Comparison of ENCODE assay signal across 13 mouse cellular contexts in the genomic region with DNA sequence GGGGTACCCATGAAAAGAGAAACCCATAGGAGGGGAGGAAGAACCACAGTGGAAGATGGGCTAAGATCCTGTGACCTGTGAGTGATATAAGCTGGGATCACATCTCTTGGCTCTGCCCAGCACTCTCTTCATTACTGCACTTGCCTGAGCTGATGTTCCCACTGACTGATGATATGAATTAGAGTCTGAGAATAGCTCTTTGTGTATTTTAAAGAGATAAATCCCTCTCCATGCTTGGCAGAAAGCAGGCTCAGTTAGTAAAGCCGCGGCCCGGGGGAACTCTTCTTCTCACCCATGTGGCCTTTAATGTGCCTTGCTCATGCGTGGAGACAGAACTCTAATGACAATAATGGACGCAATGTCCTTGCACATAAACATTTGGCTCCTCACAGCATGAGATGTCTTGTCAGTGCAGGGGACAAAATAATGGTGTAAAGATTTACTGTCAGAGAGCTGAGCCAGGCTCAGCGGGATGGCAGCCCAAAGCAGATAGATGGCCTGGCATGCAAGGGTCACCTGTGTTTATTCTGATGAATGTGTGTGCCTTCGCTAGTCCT.
DNase-seq lines count a peak whose midpoint lies in the region; ATAC-seq lines count a peak whose summit lies in the region.
"Had no signal": no experiment of that assay in that cellular context is flagged by ENCODE, and none has a peak within 500 bp of the region (broad histone marks: within the 10 kb centered on the region; RNA-seq: fewer than 3 reads in every experiment).

No protein-coding gene starts in this region.

- H3K4me3 ChIP-seq in forebrain, embryonic 13.5 days, result no peak overlapping the region
- H3K4me3 ChIP-seq in forebrain, embryonic 16.5 days (replicated peaks; ENCODE audit: low read length), result no peak overlapping the region
- H3K4me3 ChIP-seq in midbrain, embryonic 10.5 days, result no peak overlapping the region
- H3K4me3 ChIP-seq: heart, adult 2 months had no signal

- H3K9me3 ChIP-seq in forebrain, embryonic 13.5 days (replicated peaks), result no peaks in the 10 kb centered on the region
- no peaks in the 10 kb centered on the region for H3K9me3 ChIP-seq in forebrain, embryonic 16.5 days (ENCODE audit: control insufficient read depth, low read length)
- H3K9me3 ChIP-seq in midbrain, embryonic 10.5 days (replicated peaks), result no peaks in the 10 kb centered on the region
- H3K9me3 ChIP-seq: G1E had no signal

- no peak overlapping the region for H3K4me2 ChIP-seq in forebrain, embryonic 13.5 days
- no peak overlapping the region for H3K4me2 ChIP-seq in forebrain, embryonic 16.5 days (ENCODE audit: low read length)

- H3K27ac ChIP-seq in forebrain, embryonic 13.5 days, result no peak overlapping the region
- no peak overlapping the region for H3K27ac ChIP-seq in forebrain, embryonic 16.5 days (ENCODE audit: low read length)
- no peak overlapping the region for H3K27ac ChIP-seq in midbrain, embryonic 10.5 days (replicated peaks)
- H3K27ac ChIP-seq: heart, adult 2 months had no signal

- no peaks in the 10 kb centered on the region for H3K4me1 ChIP-seq in forebrain, embryonic 13.5 days
- no peaks in the 10 kb centered on the region for H3K4me1 ChIP-seq in forebrain, embryonic 16.5 days (replicated peaks; ENCODE audit: control insufficient read depth, insufficient read depth, low read length)
- peaks cover 7% of the 10 kb centered on the region for H3K4me1 ChIP-seq in midbrain, embryonic 10.5 days

- H3K36me3 ChIP-seq in forebrain, embryonic 13.5 days (ENCODE audit: poor library complexity, severe bottlenecking), result no peaks in the 10 kb centered on the region
- H3K36me3 ChIP-seq in forebrain, embryonic 16.5 days (ENCODE audit: control insufficient read depth, insufficient read depth), result no peaks in the 10 kb centered on the region
- no peaks in the 10 kb centered on the region for H3K36me3 ChIP-seq in midbrain, embryonic 10.5 days
- H3K36me3 ChIP-seq: G1E had no signal

- peak; percentile 47 for DNase-seq in embryo, embryonic 11 days
- peak; percentile 14 for DNase-seq in midbrain, embryonic 10.5 days (ENCODE audit: low spot score)
- DNase-seq in retina, embryonic 14.5 days (ENCODE audit: low spot score), result peak; percentile 64
- no peak for DNase-seq in urinary bladder, postnatal 10 days (ENCODE audit: low spot score)
- DNase-seq in heart, postnatal 36 days, result no peak
- DNase-seq: heart, adult 2 months; liver; lung, postnatal 36 days had no signal

- H3K27me3 ChIP-seq in forebrain, embryonic 13.5 days, result no peaks in the 10 kb centered on the region
- no peaks in the 10 kb centered on the region for H3K27me3 ChIP-seq in forebrain, embryonic 16.5 days (replicated peaks; ENCODE audit: control insufficient read depth, insufficient read depth, low read length)
- H3K27me3 ChIP-seq in midbrain, embryonic 10.5 days (ENCODE audit: low read depth, poor library complexity, severe bottlenecking), result no peaks in the 10 kb centered on the region

- intact Hi-C loops in heart, postnatal 36 days (cut with DNase I), result no loop called here

- ATAC-seq in forebrain, embryonic 13.5 days, result peak; percentile 69
- ATAC-seq in forebrain, embryonic 16.5 days, result no peak
- no peak for ATAC-seq in monocyte, adult 5-6 weeks (replicated peaks; ENCODE audit: insufficient number of reproducible peaks, low FRiP score, low TSS enrichment, poor library complexity, severe bottlenecking)
- ATAC-seq: inflammation-experienced regulatory T-cells, adult 6 months had no signal

- no peak overlapping the region for H3K9ac ChIP-seq in forebrain, embryonic 13.5 days
- no peak overlapping the region for H3K9ac ChIP-seq in forebrain, embryonic 16.5 days (replicated peaks; ENCODE audit: low read depth, low read length)

- 56% methylated on average over 7 of the region's 7 CpGs for WGBS in forebrain, embryonic 13.5 days
- whole genome bisulfite sequencing in forebrain, embryonic 16.5 days, result 62% methylated on average over 7 of the region's 7 CpGs
- WGBS in midbrain, embryonic 10.5 days, result 53% methylated on average over 7 of the region's 7 CpGs

Comparison
In these comparisons a context has a peak if more than half of its experiments do, and no peak if none do; other contexts are left out.
1. DNase-seq: peak in embryo, embryonic 11 days (single experiment), midbrain, embryonic 10.5 days (single experiment) and retina, embryonic 14.5 days (single experiment); none in urinary bladder, postnatal 10 days (single experiment) and heart, postnatal 36 days (0 of 2).